Mouse (Mus musculus) stomach, postnatal 0 days (tissue): Measurements from ENCODE around the gene Fancg.

Experiments
- CTCF ChIP-seq: IDR thresholded peaks from 2 replicates; pipeline ENCODE4 v1.5.1; 2016; ENCODE audit warnings: antibody characterized with exemption, low read depth, mild to moderate bottlenecking, moderate library complexity
- EP300 ChIP-seq: optimal IDR thresholded peaks from 2 replicates; pipeline ENCODE3; 2016; ENCODE audit warnings: antibody characterized with exemption

DNA sequence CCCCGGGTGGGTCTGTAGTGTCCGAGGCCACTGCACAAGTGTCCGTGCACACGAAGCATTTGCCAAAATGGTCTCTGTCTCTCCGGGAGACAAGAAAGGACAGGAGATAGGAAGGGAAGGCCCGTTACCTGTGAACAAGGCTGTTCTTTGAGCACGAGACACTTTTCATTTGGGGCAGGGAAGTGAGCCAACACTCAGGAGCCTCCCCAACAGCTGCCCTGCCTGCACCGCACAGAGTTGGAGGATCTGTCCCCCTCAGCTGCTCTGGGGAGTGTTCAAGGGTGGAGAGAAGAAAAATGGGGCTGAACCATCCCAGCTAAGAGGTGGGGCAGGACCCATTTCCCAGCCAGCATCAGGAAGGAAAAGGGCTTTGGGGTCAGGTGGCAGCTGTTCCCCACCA is 52.3 kb downstream of the Fancg start:
- TF ChIP-seq CTCF (no peak), EP300 (no peak)
